Mouse (Mus musculus) liver, embryonic 14.5 days (tissue): Measurements from ENCODE around the gene Psmc3. TPM values are rescaled to one million over a fixed set of nuclear protein-coding genes. Genes with fewer than 3 reads are reported as not detected.

Source experiments
- ATAC-seq: fragments of 200-750 bp; cut with Nextera tagmentation; 2 replicates; pipeline ENCODE4 v1.8.0; 2017; ENCODE audit warnings: moderate number of reproducible peaks, mild to moderate bottlenecking, moderate library complexity; ENCODE audit not compliant: insufficient read depth
- DNase-seq, 3 experiments: peaks; one replicate each; pipeline ENCODE4 v3.0.0-alpha.2; 2012 to 2013; ENCODE audit warnings: low read depth in 3 of 3, low spot score in 3 of 3
- H3K27ac ChIP-seq: fragments of 300-500 bp; sonication (generic); 2 replicates; pipeline ENCODE4 v1.5.1; 2014; ENCODE audit warnings: moderate library complexity, mild to moderate bottlenecking, control low read depth, inconsistent platforms
- H3K27me3 ChIP-seq: fragments of 300-500 bp; sonication (generic); 2 replicates; pipeline ENCODE4 v1.6.1; 2014; ENCODE audit warnings: mild to moderate bottlenecking, low read length, moderate library complexity; ENCODE audit not compliant: control insufficient read depth, insufficient read depth
- H3K36me3 ChIP-seq: fragments of 300-500 bp; sonication (generic); replicated peaks from 2 replicates; pipeline ENCODE4 v1.6.1; 2014; ENCODE audit warnings: low read depth; ENCODE audit not compliant: control insufficient read depth, insufficient read depth
- H3K4me1 ChIP-seq, 2 experiments: fragments of 200-500 bp in 1 of 2; fragments of 300-500 bp in 1 of 2; sonication (generic) in 1 of 2; replicated peaks; 2 replicates each; pipeline ENCODE4 v1.6.1; 2012 to 2014; ENCODE audit warnings: antibody characterized with exemption in 1 of 2, inconsistent platforms in 1 of 2, low read length in 1 of 2; ENCODE audit not compliant: control insufficient read depth in 2 of 2, insufficient read depth in 2 of 2
- H3K4me2 ChIP-seq: fragments of 300-500 bp; sonication (generic); 2 replicates; pipeline ENCODE4 v1.6.1; 2014; ENCODE audit warnings: low read depth, mild to moderate bottlenecking, control low read depth, moderate library complexity
- H3K4me3 ChIP-seq, 2 experiments: fragments of 200-500 bp in 1 of 2; fragments of 300-500 bp in 1 of 2; sonication (generic) in 1 of 2; 2 replicates each; pipeline ENCODE4 v1.5.1; 2012 to 2014; ENCODE audit warnings: low read depth in 2 of 2, low read length in 2 of 2, mild to moderate bottlenecking in 2 of 2, control low read depth in 1 of 2, inconsistent platforms in 1 of 2, moderate library complexity in 1 of 2; ENCODE audit not compliant: insufficient read depth in 1 of 2
- H3K9ac ChIP-seq: fragments of 300-500 bp; sonication (generic); replicated peaks from 2 replicates; pipeline ENCODE4 v1.6.1; 2014; ENCODE audit warnings: mild to moderate bottlenecking, control low read depth, moderate library complexity
- H3K9me3 ChIP-seq: fragments of 300-500 bp; sonication (generic); 2 replicates; pipeline ENCODE4 v1.6.1; 2016; ENCODE audit warnings: low read length, mixed read lengths; ENCODE audit not compliant: control insufficient read depth
- CTCF ChIP-seq: IDR thresholded peaks from 2 replicates; pipeline ENCODE4 v1.5.1; 2016; ENCODE audit warnings: antibody characterized with exemption, low read depth, control low read depth
- EP300 ChIP-seq: IDR thresholded peaks from 2 replicates; pipeline ENCODE4 v1.6.1; 2016; ENCODE audit warnings: antibody characterized with exemption, low read depth
- WGBS: fragments of 180-500 bp; shearing (Covaris S2); extraction: QIAGEN DNeasy Blood & Tissue Kit; methylation state at CpG from one replicate; pipeline ENCODE4 v1.1.7; 2014; ENCODE audit not compliant: insufficient replicate concordance; 5-methylcytosine and 5-hydroxymethylcytosine counted together
- polyA plus RNA-seq, 2 experiments: library from polyadenylated mRNA; depleted of rRNA in 1 of 2; stranded (reverse) in 1 of 2; unstranded in 1 of 2; fragments of >200 nt; fragmentation: Nextera tagmentation in 1 of 2; extraction: Ambion mirVana in 1 of 2; gene quantifications; 2 replicates each; pipeline versions ENCODE4 v1.2.1 to v1.2.3; 2012 to 2014

Psmc3 gene
- polyA plus RNA-seq, 2 experiments = 126 to 174 TPM

DNA sequence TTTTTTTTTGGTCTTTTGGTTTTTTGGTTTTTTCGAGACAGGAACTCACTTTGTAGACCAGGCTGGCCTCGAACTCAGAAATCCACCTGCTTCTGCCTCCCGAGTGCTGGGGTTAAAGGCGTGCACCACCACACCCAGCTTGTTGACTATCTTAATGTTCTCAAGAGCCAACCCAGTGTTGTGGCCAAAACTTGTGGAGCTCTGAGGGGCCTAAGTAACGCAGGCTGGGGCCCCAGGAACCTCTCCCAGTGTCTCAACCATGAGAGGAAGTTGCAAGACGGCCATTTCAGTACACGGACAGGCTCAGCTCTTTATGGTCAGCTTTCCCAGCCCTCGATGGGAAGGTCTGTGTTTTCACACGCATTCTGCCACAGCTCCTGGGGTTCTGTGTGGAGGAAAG is 35.2 kb downstream of the Psmc3 start:
- Histone ChIP-seq H3K4me2 (no peak overlapping the region), H3K4me1 (peaks cover 0 to 6% of the 10 kb centered on the region in 2 experiments; a peak in 2 of 4 replicates), H3K4me3 (no peak overlapping the region), H3K36me3 (no peaks in the 10 kb centered on the region), H3K27ac (no peak overlapping the region; the same call in 1 of the 2 replicates), H3K9me3 (no peaks in the 10 kb centered on the region), H3K9ac (no peak overlapping the region), H3K27me3 (no peaks in the 10 kb centered on the region)
- no peak for ATAC-seq
- TF ChIP-seq EP300 (no peak), CTCF (no peak)
- 31% methylated on average over 9 of the region's 9 CpGs for WGBS
- no peak for DNase-seq

DNA sequence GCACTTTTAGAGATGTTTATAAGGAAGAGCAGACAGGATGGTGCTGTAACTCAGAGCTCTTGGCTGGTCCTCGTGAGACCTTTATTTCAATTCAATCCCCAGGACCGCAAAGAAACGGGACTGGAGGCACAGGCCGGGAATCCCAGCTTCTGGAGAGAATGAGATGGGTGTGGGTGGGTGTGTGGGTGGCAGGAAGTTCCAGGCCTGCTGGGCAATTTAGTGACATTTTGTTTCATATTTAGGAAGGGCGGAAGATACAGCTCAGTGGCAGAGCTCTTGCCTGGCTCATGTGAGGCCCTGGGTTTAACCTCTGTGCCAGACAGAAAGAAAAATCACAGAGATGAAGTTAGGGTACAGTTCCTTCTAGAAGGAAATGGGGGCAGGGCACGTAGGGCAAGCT is 36.4 kb downstream of the Psmc3 start:
- DNase-seq (no peak), ATAC-seq (no peak)
- H3K9ac ChIP-seq = no peak overlapping the region
- no peak overlapping the region for H3K4me2 ChIP-seq
- H3K27me3 ChIP-seq = no peaks in the 10 kb centered on the region
- no peak overlapping the region for H3K4me3 ChIP-seq
- no peak overlapping the region for H3K27ac ChIP-seq
- no peak for TF ChIP-seq CTCF
- no peaks in the 10 kb centered on the region for H3K36me3 ChIP-seq
- WGBS = 70% methylated on average over 6 of the region's 6 CpGs
- H3K9me3 ChIP-seq = no peaks in the 10 kb centered on the region
- peaks cover 0 to 6% of the 10 kb centered on the region in 2 experiments; a peak in 2 of 4 replicates for H3K4me1 ChIP-seq

DNA sequence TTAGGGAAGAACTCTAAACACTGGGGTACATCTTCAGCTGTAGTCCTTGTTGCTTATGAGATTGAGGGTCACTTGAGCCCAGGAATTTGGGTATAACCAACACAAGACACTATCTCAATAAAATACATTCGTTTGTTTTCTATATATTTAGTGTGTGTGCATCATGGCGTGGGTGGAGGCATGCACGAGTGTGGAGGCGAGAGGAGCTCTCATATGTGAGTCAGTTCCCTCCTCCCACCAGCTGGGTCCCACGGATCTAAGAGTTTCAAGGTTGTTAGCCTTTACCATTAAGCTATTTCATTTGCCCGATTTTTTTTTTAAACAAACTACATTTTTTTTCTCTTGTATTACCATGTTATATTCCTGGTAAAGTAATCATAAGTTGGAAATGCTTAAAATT is 37.0 kb downstream of the Psmc3 start:
- 64% methylated on average over 6 of the region's 6 CpGs for WGBS
- no peak overlapping the region for H3K4me2 ChIP-seq
- no peak overlapping the region for H3K27ac ChIP-seq
- ATAC-seq (no peak), DNase-seq (no peak)
- no peaks in the 10 kb centered on the region for H3K9me3 ChIP-seq
- TF ChIP-seq EP300 = no peak
- no peak for TF ChIP-seq CTCF
- H3K27me3 ChIP-seq = no peaks in the 10 kb centered on the region
- H3K36me3 ChIP-seq = no peaks in the 10 kb centered on the region
- peaks cover 0 to 7% of the 10 kb centered on the region in 2 experiments; a peak in 2 of 4 replicates for H3K4me1 ChIP-seq
- no peak overlapping the region for H3K9ac ChIP-seq
- no peak overlapping the region for H3K4me3 ChIP-seq

DNA sequence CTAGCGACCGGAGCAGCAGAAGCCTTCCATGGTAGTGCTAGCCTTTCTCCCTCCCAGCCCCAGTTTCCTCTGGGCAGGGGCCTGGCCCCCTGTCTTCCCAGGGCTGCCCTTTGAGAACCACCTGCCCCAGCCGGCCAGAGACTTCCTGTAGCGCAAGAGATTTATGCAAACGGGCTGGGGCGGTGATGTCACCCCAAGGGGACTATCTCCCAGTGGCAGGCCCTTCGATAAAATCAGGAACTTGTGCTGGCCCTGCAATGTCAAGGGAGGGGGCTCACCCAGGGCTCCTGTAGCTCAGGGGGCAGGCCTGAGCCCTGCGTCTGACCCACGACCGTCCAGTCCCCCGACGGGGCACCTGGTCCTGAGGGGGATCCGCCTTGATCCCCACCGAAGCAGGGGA is 42.7 kb downstream of the Psmc3 start:
- H3K4me2 ChIP-seq = peak overlapping the region; percentile 20; the same call in 1 of the 2 replicates
- peak; percentile 65 for ATAC-seq
- no peak overlapping the region for H3K27ac ChIP-seq

DNA sequence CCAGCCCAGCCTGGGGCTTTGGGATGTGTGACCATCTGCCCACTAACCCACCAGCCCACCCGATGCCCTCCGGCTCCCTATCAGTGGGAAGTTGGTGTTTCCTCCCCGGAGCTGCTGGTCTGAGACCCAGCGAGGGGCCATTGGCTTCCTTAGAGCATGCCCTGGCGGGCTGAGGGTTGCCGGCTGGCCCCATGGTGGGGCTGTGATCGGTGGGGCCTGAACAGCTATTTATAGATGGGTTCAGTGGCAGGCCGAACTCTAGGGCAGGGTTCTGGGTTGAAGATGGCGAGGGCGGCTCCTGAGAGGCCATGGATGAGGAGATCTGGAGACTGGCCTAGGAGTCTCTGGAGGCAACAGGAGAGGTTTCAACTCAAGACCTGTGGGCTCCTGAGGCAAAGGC is 43.2 kb downstream of the Psmc3 start:
- peak overlapping the region; percentile 3 to 21 for H3K4me3 ChIP-seq
- peak overlapping the region; percentile 20; the same call in 1 of the 2 replicates for H3K4me2 ChIP-seq
- no peaks in the 10 kb centered on the region for H3K9me3 ChIP-seq
- WGBS = 29% methylated on average over 10 of the region's 10 CpGs
- H3K4me1 ChIP-seq = peaks cover 0 to 13% of the 10 kb centered on the region in 2 experiments; a peak in 3 of 4 replicates
- no peak overlapping the region for H3K27ac ChIP-seq
- H3K9ac ChIP-seq = peak overlapping the region; percentile 0; the same call in 1 of the 2 replicates
- H3K27me3 ChIP-seq = no peaks in the 10 kb centered on the region
- ATAC-seq = 0 out of 2 replicates have a peak, but pooled peaks have one; percentile 1
- no peak for DNase-seq
- H3K36me3 ChIP-seq = no peaks in the 10 kb centered on the region; the same call in 1 of the 2 replicates
- TF ChIP-seq CTCF (no peak), EP300 (no peak)

More for the DNA sequence above, 42.7 kb downstream of the Psmc3 start:
- Histone ChIP-seq H3K4me1 (peaks cover 0 to 13% of the 10 kb centered on the region in 2 experiments; a peak in 3 of 4 replicates), H3K9me3 (no peaks in the 10 kb centered on the region), H3K4me3 (peak overlapping the region; percentile 3 to 21; a peak in 3 of 4 replicates), H3K9ac (0 out of 2 replicates have a peak overlapping the region, but pooled peaks have one; percentile 0), H3K36me3 (no peaks in the 10 kb centered on the region; the same call in 1 of the 2 replicates), H3K27me3 (no peaks in the 10 kb centered on the region)
- 19% methylated on average over 14 of the region's 14 CpGs for WGBS
- peak; percentile 37 to 48 (median 48) for DNase-seq
- no peak; the same call in 1 of the 2 replicates for TF ChIP-seq CTCF
- TF ChIP-seq EP300 = peak; percentile 39; the same call in 1 of the 2 replicates
